Mouse (Mus musculus): ENCODE measurements at regions not wholly inside any gene's neighbourhood (a gene's known extent, or its start where the extent isn't known, plus 50 kb on each side); places are given as distances from the start of the nearest gene placed in this dataset.

GRCm38 (mm10) chr7:65772845-65773244 is 81.9 kb downstream of the Tm2d3 start:
- H3K9me3 ChIP-seq (ENCODE audit: control insufficient read depth, low read length) = no peaks in the 10 kb centered on the region
- H3K36me3 ChIP-seq (ENCODE audit: control insufficient read depth, insufficient read depth, low read length) = no peaks in the 10 kb centered on the region
- 78% methylated on average over 3 of the region's 3 CpGs for WGBS
- no peak overlapping the region for H3K4me3 ChIP-seq (ENCODE audit: low read depth, low read length)
- no peak overlapping the region for H3K27ac ChIP-seq (ENCODE audit: low read depth, low read length)
- no peaks in the 10 kb centered on the region for H3K27me3 ChIP-seq (ENCODE audit: control insufficient read depth, insufficient read depth, low read length)
- no peaks in the 10 kb centered on the region for H3K4me1 ChIP-seq (ENCODE audit: control insufficient read depth, insufficient read depth, low read length)
- no peak overlapping the region for H3K4me2 ChIP-seq (ENCODE audit: low read depth)
- H3K9ac ChIP-seq (ENCODE audit: low read length) = no peak overlapping the region
- DNase-seq (ENCODE audit: low spot score) = no peak
- no peak for ATAC-seq (ENCODE audit: insufficient read depth, low FRiP score, low TSS enrichment)

- Histone ChIP-seq H3K4me2 (ENCODE audit: low read depth) (no peak overlapping the region), H3K36me3 (ENCODE audit: control insufficient read depth, insufficient read depth, low read length) (no peaks in the 10 kb centered on the region), H3K9me3 (ENCODE audit: control insufficient read depth, low read length) (no peaks in the 10 kb centered on the region), H3K27ac (ENCODE audit: low read depth, low read length) (no peak overlapping the region), H3K4me3 (ENCODE audit: low read depth, low read length) (no peak overlapping the region), H3K9ac (ENCODE audit: low read length) (no peak overlapping the region), H3K4me1 (ENCODE audit: control insufficient read depth, insufficient read depth, low read length) (no peaks in the 10 kb centered on the region), H3K27me3 (ENCODE audit: control insufficient read depth, insufficient read depth, low read length) (no peaks in the 10 kb centered on the region)
- DNase-seq (ENCODE audit: low spot score) (no peak), ATAC-seq (ENCODE audit: insufficient read depth, low FRiP score, low TSS enrichment) (no peak)
- WGBS = 70% methylated on average over 2 of the region's 2 CpGs
Observed at GRCm38 (mm10) chr7:65773948-65774347, 83.0 kb downstream of the Tm2d3 start.

GRCm38 (mm10) chr7:65774388-65775015 is 83.5 kb downstream of the Tm2d3 start:
- H3K4me3 ChIP-seq (ENCODE audit: low read depth, low read length) = no peak overlapping the region
- H3K9ac ChIP-seq (ENCODE audit: low read length) = no peak overlapping the region
- DNase-seq (ENCODE audit: low spot score) = no peak
- H3K36me3 ChIP-seq (ENCODE audit: control insufficient read depth, insufficient read depth, low read length) = no peaks in the 10 kb centered on the region
- no peaks in the 10 kb centered on the region for H3K9me3 ChIP-seq (ENCODE audit: control insufficient read depth, low read length)
- no peak overlapping the region for H3K27ac ChIP-seq (ENCODE audit: low read depth, low read length)
- H3K4me2 ChIP-seq (ENCODE audit: low read depth) = no peak overlapping the region
- no peaks in the 10 kb centered on the region for H3K4me1 ChIP-seq (ENCODE audit: control insufficient read depth, insufficient read depth, low read length)
- H3K27me3 ChIP-seq (ENCODE audit: control insufficient read depth, insufficient read depth, low read length) = no peaks in the 10 kb centered on the region
- ATAC-seq (ENCODE audit: insufficient read depth, low FRiP score, low TSS enrichment) = no peak
- WGBS = 93% methylated on average over 11 of the region's 11 CpGs

GRCm38 (mm10) chr7:65775016-65775415 is 84.0 kb downstream of the Tm2d3 start:
- no peaks in the 10 kb centered on the region for H3K36me3 ChIP-seq (ENCODE audit: control insufficient read depth, insufficient read depth, low read length)
- no peaks in the 10 kb centered on the region for H3K27me3 ChIP-seq (ENCODE audit: control insufficient read depth, insufficient read depth, low read length)
- H3K4me2 ChIP-seq (ENCODE audit: low read depth) = no peak overlapping the region
- DNase-seq (ENCODE audit: low spot score) = no peak
- ATAC-seq (ENCODE audit: insufficient read depth, low FRiP score, low TSS enrichment) = no peak
- no peak overlapping the region for H3K4me3 ChIP-seq (ENCODE audit: low read depth, low read length)
- no peak overlapping the region for H3K27ac ChIP-seq (ENCODE audit: low read depth, low read length)
- H3K9me3 ChIP-seq (ENCODE audit: control insufficient read depth, low read length) = no peaks in the 10 kb centered on the region
- WGBS = 95% methylated on average over 3 of the region's 3 CpGs
- H3K9ac ChIP-seq (ENCODE audit: low read length) = no peak overlapping the region
- no peaks in the 10 kb centered on the region for H3K4me1 ChIP-seq (ENCODE audit: control insufficient read depth, insufficient read depth, low read length)

- DNase-seq (ENCODE audit: low spot score) (no peak), ATAC-seq (ENCODE audit: insufficient read depth, low FRiP score, low TSS enrichment) (no peak)
- Histone ChIP-seq H3K4me3 (ENCODE audit: low read depth, low read length) (no peak overlapping the region), H3K27me3 (ENCODE audit: control insufficient read depth, insufficient read depth, low read length) (no peaks in the 10 kb centered on the region), H3K27ac (ENCODE audit: low read depth, low read length) (no peak overlapping the region), H3K9me3 (ENCODE audit: control insufficient read depth, low read length) (no peaks in the 10 kb centered on the region), H3K4me1 (ENCODE audit: control insufficient read depth, insufficient read depth, low read length) (no peaks in the 10 kb centered on the region), H3K9ac (ENCODE audit: low read length) (no peak overlapping the region), H3K36me3 (ENCODE audit: control insufficient read depth, insufficient read depth, low read length) (no peaks in the 10 kb centered on the region), H3K4me2 (ENCODE audit: low read depth) (no peak overlapping the region)
- WGBS = 79% methylated on average over 14 of the region's 14 CpGs
Observed at GRCm38 (mm10) chr7:65779716-65780372, 81.7 kb upstream of the Pcsk6 start.

- WGBS = 46% methylated on average over 9 of the region's 9 CpGs
- no peak overlapping the region for H3K27ac ChIP-seq (ENCODE audit: low read depth, low read length)
- DNase-seq (ENCODE audit: low spot score) = no peak
- no peak overlapping the region for H3K9ac ChIP-seq (ENCODE audit: low read length)
- no peaks in the 10 kb centered on the region for H3K9me3 ChIP-seq (ENCODE audit: control insufficient read depth, low read length)
- no peak for ATAC-seq (ENCODE audit: insufficient read depth, low FRiP score, low TSS enrichment)
- H3K36me3 ChIP-seq (ENCODE audit: control insufficient read depth, insufficient read depth, low read length) = no peaks in the 10 kb centered on the region
- H3K27me3 ChIP-seq (ENCODE audit: control insufficient read depth, insufficient read depth, low read length) = no peaks in the 10 kb centered on the region
- H3K4me2 ChIP-seq (ENCODE audit: low read depth) = no peak overlapping the region
- H3K4me3 ChIP-seq (ENCODE audit: low read depth, low read length) = no peak overlapping the region
- H3K4me1 ChIP-seq (ENCODE audit: control insufficient read depth, insufficient read depth, low read length) = no peaks in the 10 kb centered on the region
Observed at GRCm38 (mm10) chr7:65780578-65781370, 80.8 kb upstream of the Pcsk6 start.

- ATAC-seq (ENCODE audit: insufficient read depth, low FRiP score, low TSS enrichment) (no peak), DNase-seq (ENCODE audit: low spot score) (no peak)
- Histone ChIP-seq H3K9me3 (ENCODE audit: control insufficient read depth, low read length) (no peaks in the 10 kb centered on the region), H3K36me3 (ENCODE audit: control insufficient read depth, insufficient read depth, low read length) (no peaks in the 10 kb centered on the region), H3K9ac (ENCODE audit: low read length) (no peak overlapping the region), H3K27ac (ENCODE audit: low read depth, low read length) (no peak overlapping the region), H3K4me2 (ENCODE audit: low read depth) (no peak overlapping the region), H3K27me3 (ENCODE audit: control insufficient read depth, insufficient read depth, low read length) (no peaks in the 10 kb centered on the region), H3K4me1 (ENCODE audit: control insufficient read depth, insufficient read depth, low read length) (no peaks in the 10 kb centered on the region; the same call in 1 of the 2 replicates), H3K4me3 (ENCODE audit: low read depth, low read length) (no peak overlapping the region)
- WGBS = 85% methylated on average over 7 of the region's 7 CpGs
Observed at GRCm38 (mm10) chr7:65782024-65782423, 79.5 kb upstream of the Pcsk6 start.

- 19% methylated on average over 4 of the region's 4 CpGs for WGBS
- H3K4me2 ChIP-seq (ENCODE audit: low read depth) = no peak overlapping the region
Observed at GRCm38 (mm10) chr7:65783773-65784172, 77.8 kb upstream of the Pcsk6 start.

More at GRCm38 (mm10) chr7:65783773-65784172, 77.8 kb upstream of the Pcsk6 start:
- DNase-seq (ENCODE audit: low spot score) (no peak), ATAC-seq (ENCODE audit: insufficient read depth, low FRiP score, low TSS enrichment) (no peak)
- no peaks in the 10 kb centered on the region for H3K9me3 ChIP-seq (ENCODE audit: control insufficient read depth, low read length)
- no peak overlapping the region for H3K4me3 ChIP-seq (ENCODE audit: low read depth, low read length)
- H3K27ac ChIP-seq (ENCODE audit: low read depth, low read length) = no peak overlapping the region
- no peak overlapping the region for H3K9ac ChIP-seq (ENCODE audit: low read length)
- no peaks in the 10 kb centered on the region for H3K27me3 ChIP-seq (ENCODE audit: control insufficient read depth, insufficient read depth, low read length)
- no peaks in the 10 kb centered on the region for H3K36me3 ChIP-seq (ENCODE audit: control insufficient read depth, insufficient read depth, low read length)
- no peaks in the 10 kb centered on the region; the same call in 1 of the 2 replicates for H3K4me1 ChIP-seq (ENCODE audit: control insufficient read depth, insufficient read depth, low read length)

Measured in neural tube, embryonic 11.5 days (tissue).